Mouse (Mus musculus): Measurements from ENCODE around the gene Dhrs7. TPM values are rescaled to one million over a fixed set of nuclear protein-coding genes. Genes with fewer than 3 reads are reported as not detected.

The Dhrs7 gene
- polyA plus RNA-seq, 3 experiments from 2014 or later, result 100 to 112 (median 101) TPM

GRCm38 (mm10) chr12:72654698-72655097, 10.0 kb downstream of the Dhrs7 start:
- peak; percentile 43 for ATAC-seq

- ATAC-seq, result no peak
Observed at GRCm38 (mm10) chr12:72649611-72650330, 14.9 kb downstream of the Dhrs7 start, which contains the start of gene Gm4756. Gene Gm4756 (minus strand): TSS chr12:72649661.

GRCm38 (mm10) chr12:72648921-72649320, 15.8 kb downstream of the Dhrs7 start:
- no peak for ATAC-seq

- ATAC-seq, result no peak
Observed at GRCm38 (mm10) chr12:72638025-72638424, 26.7 kb downstream of the Dhrs7 start.

GRCm38 (mm10) chr12:72628751-72629150, 36.0 kb downstream of the Dhrs7 start:
- ATAC-seq, result no peak

- no peak for ATAC-seq
Observed at GRCm38 (mm10) chr12:72622853-72623496, 41.7 kb downstream of the Dhrs7 start.

GRCm38 (mm10) chr12:72621441-72621840, 43.3 kb downstream of the Dhrs7 start:
- no peak for ATAC-seq

GRCm38 (mm10) chr12:72620856-72621255, 43.9 kb downstream of the Dhrs7 start:
- no peak for ATAC-seq

GRCm38 (mm10) chr12:72612053-72612452, 52.7 kb downstream of the Dhrs7 start:
- no peak for ATAC-seq

Other genes starting within 250 kb of the Dhrs7 start
- not detected for gene Lrrc9, start 223.0 kb downstream of the Dhrs7 start, polyA plus RNA-seq (2017; shearing (Covaris generic))
- 1 to 10 TPM; 4.1 to 4.9 (median 4.1) TPM for gene Pcnx4, start 128.5 kb downstream of the Dhrs7 start, polyA plus RNA-seq (2017; shearing (Covaris generic))
- gene Gm4756, start 15.2 kb downstream of the Dhrs7 start, polyA plus RNA-seq (2017; shearing (Covaris generic)), result under 1 TPM in 1 of 3 experiments, not detected in 2; 0.32 TPM
- 10 to 100 TPM; 22.8 to 32.9 (median 30.0) TPM for gene Ppm1a, start 92.5 kb upstream of the Dhrs7 start, polyA plus RNA-seq (2017; shearing (Covaris generic))